Mouse (Mus musculus) ovary, postnatal 14 days (tissue): Measurements from ENCODE around the gene Gal3st2b.
"Not testable (repeated sequence)": the region's sequence is repeated elsewhere in the genome, so short reads cannot be mapped to it uniquely, and the experiment has no call there.

ENCODE experiments used
- DNase-seq: peaks from one replicate; pipeline ENCODE4 v3.0.0; 2022; ENCODE audit warnings: low spot score

Gene Gal3st2b

GRCm38 (mm10) chr1:93980932-93981331 lies 62.8 kb downstream of the Gal3st2b start:
- DNase-seq = not testable (repeated sequence)

- no peak for DNase-seq
Observed at GRCm38 (mm10) chr1:93986167-93986566, 68.1 kb downstream of the Gal3st2b start.

DNA sequence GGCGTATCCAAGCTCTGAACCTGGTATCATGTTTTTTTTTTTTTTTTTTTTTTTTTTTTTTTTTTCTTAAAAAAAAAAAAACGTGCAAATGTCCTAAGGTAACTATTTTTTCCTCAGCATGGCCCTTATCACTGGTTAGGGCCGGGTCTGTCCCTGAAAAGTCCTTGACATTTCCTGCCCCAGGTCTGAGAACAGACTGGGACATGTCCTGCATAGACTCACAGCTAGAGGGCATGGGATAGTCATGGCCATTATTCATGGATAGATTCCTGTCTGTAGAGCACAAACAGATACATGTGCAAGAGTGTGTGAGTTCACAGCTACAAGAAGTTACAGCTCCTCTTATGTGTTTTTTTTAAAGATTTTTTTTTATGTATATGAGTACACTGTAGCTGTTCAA lies 70.7 kb downstream of the Gal3st2b start:
- no peak for DNase-seq

- DNase-seq = not testable (repeated sequence)
Observed at GRCm38 (mm10) chr1:93990209-93990608, 72.1 kb downstream of the Gal3st2b start, which contains the start of gene Gal3st2c. Gal3st2c (plus strand) TSS chr1:93990509.

DNA sequence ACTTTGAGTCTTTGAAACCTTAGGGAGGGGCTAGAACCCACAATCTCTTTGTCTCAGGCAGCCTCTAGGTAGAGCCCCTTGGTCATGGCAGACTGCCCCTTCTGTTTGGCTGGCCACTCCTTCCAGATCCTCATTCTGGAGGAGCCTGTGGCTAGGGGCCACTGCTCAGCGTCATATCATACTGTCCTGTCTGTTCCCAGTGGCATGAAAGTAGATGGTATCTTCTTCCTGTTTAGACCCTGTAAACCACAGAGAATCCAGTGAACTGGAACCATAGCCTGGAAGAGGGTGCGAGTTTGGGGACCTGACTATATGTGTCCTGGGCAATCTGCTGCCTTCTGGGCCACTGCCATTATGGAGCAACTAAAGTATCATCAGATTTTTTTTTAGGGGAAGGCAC lies 73.0 kb downstream of the Gal3st2b start:
- not testable (repeated sequence) for DNase-seq

- not testable (repeated sequence) for DNase-seq
Observed at GRCm38 (mm10) chr1:93991491-93991890, 73.4 kb downstream of the Gal3st2b start.
